Mouse (Mus musculus) spleen, adult 2 months (tissue): Measurements from ENCODE around the gene Lrrc73.

Source experiments
- CTCF ChIP-seq: fragments of 200-500 bp; IDR thresholded peaks from 2 replicates; pipeline ENCODE4 v1.5.1; 2011; ENCODE audit warnings: mild to moderate bottlenecking, inconsistent platforms; ENCODE audit not compliant: insufficient read depth, insufficient read length, insufficient replicate concordance; ENCODE audit errors: extremely low read depth
- POLR2A ChIP-seq: fragments of 200-500 bp; IDR thresholded peaks from 2 replicates; pipeline ENCODE4 v1.6.1; 2011; ENCODE audit warnings: low read depth, low read length, inconsistent platforms

GRCm38 (mm10) chr17:46277586-46277985 lies 24.3 kb downstream of the Lrrc73 start:
- no peak for TF ChIP-seq CTCF
- TF ChIP-seq POLR2A, result no peak
